Mouse (Mus musculus): ENCODE measurements at regions not wholly inside any gene's neighbourhood (a gene's known extent, or its start where the extent isn't known, plus 50 kb on each side); places are given as distances from the start of the nearest gene placed in this dataset.

DNA sequence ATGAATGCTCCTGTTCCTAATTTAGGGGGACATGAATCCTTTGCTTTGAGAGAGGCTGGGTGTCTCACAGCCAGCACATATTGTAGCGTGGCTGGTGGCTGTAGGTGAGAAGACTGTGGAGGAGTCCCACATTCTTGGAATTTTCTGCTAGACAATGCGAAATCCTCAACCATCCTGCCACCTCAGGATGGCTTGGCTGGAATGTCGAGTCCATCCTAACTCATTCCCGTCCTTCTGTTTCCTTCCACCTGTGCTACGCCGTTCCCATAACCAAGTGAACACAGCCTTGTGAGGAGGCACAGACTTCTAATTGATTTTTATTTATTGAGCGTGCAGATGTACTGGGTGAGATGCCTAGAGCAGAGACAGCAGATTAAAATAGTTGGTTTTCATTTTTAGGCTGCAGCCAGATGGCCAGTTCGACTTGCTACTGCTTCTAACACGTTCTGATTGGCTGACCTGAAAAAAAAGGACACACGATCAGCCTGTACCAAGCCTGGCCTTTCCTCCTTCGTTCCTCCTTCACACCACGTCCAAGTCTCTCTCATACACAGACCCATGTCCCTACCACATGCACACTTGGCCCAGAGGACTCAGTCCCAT is 183.8 kb downstream of the Satb1 start:
- no peak for TF ChIP-seq MAFK (IDR thresholded peaks at IDR 0.05; ENCODE audit: insufficient read depth, low read depth, low read length)
- TF ChIP-seq ZNF384 (IDR thresholded peaks at IDR 0.05; ENCODE audit: low read depth, low read length), result no peak
- TF ChIP-seq CHD2 (IDR thresholded peaks at IDR 0.05; ENCODE audit: low read depth, low read length), result no peak
- no peak for TF ChIP-seq ZC3H11A (IDR thresholded peaks at IDR 0.05; ENCODE audit: borderline replicate concordance, low read depth, low read length)

All from ES-E14 (cell line).